Comparison of ENCODE assay signal across 19 mouse cellular contexts in the genomic region with DNA sequence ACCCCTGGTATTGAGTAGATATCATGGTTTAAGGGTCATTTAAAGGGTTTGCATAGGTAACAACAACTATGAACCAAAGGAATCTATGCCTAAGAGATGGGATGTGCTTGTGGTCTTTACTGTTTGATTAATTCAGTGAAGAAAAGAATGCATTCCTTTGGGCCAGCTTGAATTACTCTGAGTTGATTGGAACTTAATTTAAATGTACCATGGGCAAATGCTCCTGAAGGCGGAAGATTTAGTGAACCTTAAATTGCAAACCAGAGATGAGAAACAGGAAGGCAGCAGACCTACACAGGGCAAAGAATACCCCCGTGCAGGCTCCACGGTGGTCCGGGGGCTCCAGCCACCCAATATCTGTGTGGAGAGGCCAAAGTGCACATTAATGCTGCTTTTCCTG. TPM values are rescaled to one million over a fixed set of nuclear protein-coding genes. Genes with fewer than 3 reads are reported as not detected.
DNase-seq lines count a peak whose midpoint lies in the region; ATAC-seq and TF ChIP-seq lines count a peak whose summit lies in the region.
"Had no signal": no experiment of that assay in that cellular context is flagged by ENCODE, and none has a peak within 500 bp of the region (broad histone marks: within the 10 kb centered on the region; RNA-seq: fewer than 3 reads in every experiment).

No protein-coding gene starts in this region.

- no peaks in the 10 kb centered on the region for H3K36me3 ChIP-seq in forebrain, embryonic 16.5 days (ENCODE audit: control insufficient read depth, insufficient read depth)
- H3K36me3 ChIP-seq in forebrain, postnatal 0 days (ENCODE audit: insufficient read depth) = no peaks in the 10 kb centered on the region
- H3K36me3 ChIP-seq in kidney, embryonic 15.5 days = peaks cover 22% of the 10 kb centered on the region
- no peaks in the 10 kb centered on the region for H3K36me3 ChIP-seq in kidney, adult 2 months (ENCODE audit: control insufficient read depth, insufficient read depth, low read length)
- H3K36me3 ChIP-seq in midbrain, embryonic 11.5 days (ENCODE audit: control insufficient read depth, insufficient read depth, low read length) = no peaks in the 10 kb centered on the region
- peaks cover 8% of the 10 kb centered on the region; the same call in 1 of the 2 replicates for H3K36me3 ChIP-seq in midbrain, embryonic 10.5 days
- H3K36me3 ChIP-seq: forebrain, embryonic 10.5 days; hindbrain, embryonic 13.5 days; intestine, embryonic 15.5 days had no signal

- no peak for DNase-seq in forebrain, postnatal 0 days
- DNase-seq in kidney, adult 2 months = no peak
- peak; percentile 75 for DNase-seq in midbrain, embryonic 11.5 days (ENCODE audit: low spot score, missing footprints)
- DNase-seq in midbrain, embryonic 10.5 days (ENCODE audit: low spot score) = no peak
- DNase-seq in liver = no peak
- DNase-seq: adrenal gland, adult 8-10 months; adrenal gland, postnatal 36 days; cerebellum, adult 2 months; cerebellum, postnatal 10 days; gastrocnemius, postnatal 10 days had no signal

- peaks cover 9% of the 10 kb centered on the region for H3K4me1 ChIP-seq in forebrain, embryonic 16.5 days (replicated peaks; ENCODE audit: control insufficient read depth, insufficient read depth, low read length)
- H3K4me1 ChIP-seq in forebrain, postnatal 0 days (ENCODE audit: insufficient read depth) = no peaks in the 10 kb centered on the region
- H3K4me1 ChIP-seq in kidney, embryonic 15.5 days = peaks cover 33% of the 10 kb centered on the region
- H3K4me1 ChIP-seq in kidney, adult 2 months (ENCODE audit: control insufficient read depth, insufficient read depth, low read length) = no peaks in the 10 kb centered on the region
- no peaks in the 10 kb centered on the region for H3K4me1 ChIP-seq in midbrain, embryonic 11.5 days (ENCODE audit: control insufficient read depth, insufficient read depth, low read length)
- 0 out of 2 replicates have a peak, but pooled peaks cover 5% of the 10 kb centered on the region for H3K4me1 ChIP-seq in midbrain, embryonic 10.5 days
- H3K4me1 ChIP-seq: hindbrain, embryonic 13.5 days had no signal

- no peak for TF ChIP-seq CTCF in forebrain, postnatal 0 days (IDR thresholded peaks at IDR 0.05; ENCODE audit: low read depth)
- TF ChIP-seq CTCF in kidney, adult 2 months (conservative IDR thresholded peaks at IDR 0.05; ENCODE audit: insufficient read depth, insufficient read length, low read depth, low read length) = no peak

- TF ChIP-seq POLR2A in kidney, adult 2 months (IDR thresholded peaks at IDR 0.05; ENCODE audit: low read depth, low read length) = no peak

- no peak overlapping the region for H3K4me2 ChIP-seq in forebrain, embryonic 16.5 days (ENCODE audit: low read length)
- H3K4me2 ChIP-seq in forebrain, postnatal 0 days (ENCODE audit: low read depth) = no peak overlapping the region
- no peak overlapping the region for H3K4me2 ChIP-seq in kidney, embryonic 15.5 days
- H3K4me2 ChIP-seq in midbrain, embryonic 11.5 days = no peak overlapping the region
- H3K4me2 ChIP-seq: embryonic facial prominence, embryonic 15.5 days; hindbrain, embryonic 13.5 days; intestine, embryonic 15.5 days had no signal

- H3K9ac ChIP-seq in forebrain, embryonic 16.5 days (replicated peaks; ENCODE audit: low read depth, low read length) = no peak overlapping the region
- H3K9ac ChIP-seq in forebrain, postnatal 0 days = no peak overlapping the region
- no peak overlapping the region for H3K9ac ChIP-seq in kidney, embryonic 15.5 days
- H3K9ac ChIP-seq in midbrain, embryonic 11.5 days (ENCODE audit: low read length) = no peak overlapping the region
- H3K9ac ChIP-seq: embryonic facial prominence, embryonic 15.5 days; heart, embryonic 12.5 days; hindbrain, embryonic 13.5 days; intestine, embryonic 15.5 days had no signal

- 67% methylated on average over 4 of the region's 4 CpGs for whole genome bisulfite sequencing in forebrain, embryonic 16.5 days
- WGBS in forebrain, postnatal 0 days = 53% methylated on average over 4 of the region's 4 CpGs
- 46% methylated on average over 4 of the region's 4 CpGs for WGBS in kidney, embryonic 15.5 days
- WGBS in kidney, adult 2 months = 42% methylated on average over 4 of the region's 4 CpGs
- WGBS in midbrain, embryonic 11.5 days = 80% methylated on average over 4 of the region's 4 CpGs
- 84% methylated on average over 4 of the region's 4 CpGs for whole genome bisulfite sequencing in midbrain, embryonic 10.5 days

- ATAC-seq in forebrain, embryonic 16.5 days = 0 out of 2 replicates have a peak, but pooled peaks have one; percentile 16
- ATAC-seq in forebrain, postnatal 0 days = no peak
- ATAC-seq in kidney, embryonic 15.5 days (replicated peaks; ENCODE audit: low FRiP score) = 0 out of 2 replicates have a peak, but pooled peaks have one; percentile 41
- no peak for ATAC-seq in midbrain, embryonic 11.5 days (ENCODE audit: low FRiP score)
- ATAC-seq: hindbrain, postnatal 0 days had no signal

- no peak overlapping the region for H3K27ac ChIP-seq in forebrain, embryonic 16.5 days (ENCODE audit: low read length)
- no peak overlapping the region for H3K27ac ChIP-seq in forebrain, postnatal 0 days (ENCODE audit: low read depth, low read length)
- peak overlapping the region; percentile 64; the same call in 1 of the 2 replicates for H3K27ac ChIP-seq in kidney, embryonic 15.5 days
- H3K27ac ChIP-seq in kidney, adult 2 months (ENCODE audit: insufficient read depth, low read depth, low read length) = no peak overlapping the region
- no peak overlapping the region for H3K27ac ChIP-seq in midbrain, embryonic 11.5 days (ENCODE audit: low read depth, low read length)
- no peak overlapping the region for H3K27ac ChIP-seq in midbrain, embryonic 10.5 days (replicated peaks)
- H3K27ac ChIP-seq: forebrain, embryonic 10.5 days; hindbrain, embryonic 13.5 days; hindbrain, postnatal 0 days; intestine, embryonic 15.5 days had no signal

- no peaks in the 10 kb centered on the region for H3K9me3 ChIP-seq in forebrain, embryonic 16.5 days (ENCODE audit: control insufficient read depth, low read length)
- no peaks in the 10 kb centered on the region for H3K9me3 ChIP-seq in forebrain, postnatal 0 days (ENCODE audit: low read length)
- no peaks in the 10 kb centered on the region for H3K9me3 ChIP-seq in kidney, embryonic 15.5 days (replicated peaks)
- H3K9me3 ChIP-seq in midbrain, embryonic 11.5 days (ENCODE audit: control insufficient read depth, low read length) = no peaks in the 10 kb centered on the region
- H3K9me3 ChIP-seq in midbrain, embryonic 10.5 days (replicated peaks) = no peaks in the 10 kb centered on the region
- H3K9me3 ChIP-seq: embryonic facial prominence, embryonic 15.5 days; forebrain, embryonic 10.5 days; heart, embryonic 12.5 days; hindbrain, embryonic 13.5 days; intestine, embryonic 15.5 days had no signal

- no peaks in the 10 kb centered on the region for H3K27me3 ChIP-seq in forebrain, embryonic 16.5 days (replicated peaks; ENCODE audit: control insufficient read depth, insufficient read depth, low read length)
- no peaks in the 10 kb centered on the region for H3K27me3 ChIP-seq in forebrain, postnatal 0 days (ENCODE audit: insufficient read depth, low read length)
- 0 out of 2 replicates have a peak, but pooled peaks cover 3% of the 10 kb centered on the region for H3K27me3 ChIP-seq in kidney, embryonic 15.5 days
- no peaks in the 10 kb centered on the region for H3K27me3 ChIP-seq in kidney, adult 2 months (replicated peaks; ENCODE audit: control insufficient read depth, insufficient read depth, low read length)
- H3K27me3 ChIP-seq in midbrain, embryonic 11.5 days (ENCODE audit: control insufficient read depth, insufficient read depth, low read length) = no peaks in the 10 kb centered on the region
- H3K27me3 ChIP-seq in midbrain, embryonic 10.5 days (ENCODE audit: low read depth, poor library complexity, severe bottlenecking) = peaks cover 8% of the 10 kb centered on the region
- H3K27me3 ChIP-seq: embryonic facial prominence, embryonic 15.5 days; heart, embryonic 12.5 days; intestine, embryonic 15.5 days had no signal

- no peak overlapping the region for H3K4me3 ChIP-seq in forebrain, embryonic 16.5 days (replicated peaks; ENCODE audit: low read length)
- H3K4me3 ChIP-seq in forebrain, postnatal 0 days (ENCODE audit: low read depth, low read length) = no peak overlapping the region
- H3K4me3 ChIP-seq in kidney, embryonic 15.5 days (replicated peaks) = no peak overlapping the region
- no peak overlapping the region for H3K4me3 ChIP-seq in kidney, adult 2 months (ENCODE audit: insufficient read depth, low read depth, low read length)
- no peak overlapping the region for H3K4me3 ChIP-seq in midbrain, embryonic 11.5 days (ENCODE audit: low read depth, low read length)
- H3K4me3 ChIP-seq in midbrain, embryonic 10.5 days = no peak overlapping the region
- H3K4me3 ChIP-seq: embryonic facial prominence, embryonic 15.5 days; erythroblast, embryonic 14.5 days; forebrain, embryonic 10.5 days; heart, embryonic 12.5 days; hindbrain, embryonic 13.5 days; intestine, embryonic 15.5 days had no signal

RNA-seq across cellular contexts. Expression of gene Ltbp1, which starts 7.8 kb away (rescaled TPM):
- polyA plus RNA-seq in forebrain, embryonic 16.5 days (2015; fragmentation: Nextera tagmentation; extraction: Ambion mirVana) = 2.3 and 4.3 TPM in 2 replicates
- total RNA-seq in forebrain, postnatal 0 days (2014; rRNA removed) = 2.0 and 5.2 TPM in 2 replicates
- polyA plus RNA-seq in forebrain, postnatal 0 days (2015; fragmentation: Nextera tagmentation; extraction: Ambion mirVana) = 1.1 and 1.5 TPM in 2 replicates
- polyA plus RNA-seq in kidney, embryonic 15.5 days (2015; fragmentation: Nextera tagmentation; extraction: Ambion mirVana) = 35.5 and 40.9 TPM in 2 replicates
- polyA plus RNA-seq in kidney, adult 2 months (2012; rRNA removed) = 8.8 and 10.2 TPM in 2 replicates
- 5.5 and 6.2 TPM in 2 replicates for polyA plus RNA-seq in midbrain, embryonic 11.5 days (2014; fragmentation: Nextera tagmentation; extraction: Ambion mirVana)
- 4.1 and 5.4 TPM in 2 replicates for polyA plus RNA-seq in midbrain, embryonic 10.5 days (2016; fragmentation: Nextera tagmentation; extraction: Ambion mirVana)

Comparison
In these comparisons a context has a peak if more than half of its experiments do, and no peak if none do; other contexts are left out.
1. ATAC-seq: peak in forebrain, embryonic 16.5 days (single experiment) and kidney, embryonic 15.5 days (single experiment); none in forebrain, postnatal 0 days (single experiment) and midbrain, embryonic 11.5 days (single experiment).